Mouse (Mus musculus) lung, postnatal 0 days (tissue): ENCODE results near the gene Acaca. TPM values are rescaled to one million over a fixed set of nuclear protein-coding genes. Genes with fewer than 3 reads are reported as not detected.
A peak's percentile ranks its signal among the peaks of the same experiment; 100 is the strongest.

Experiments used
- ATAC-seq: fragments of 200-750 bp; cut with Nextera tagmentation; 2 replicates; pipeline ENCODE4 v1.8.0; 2017; ENCODE audit warnings: moderate library complexity
- DNase-seq: peaks from one replicate; pipeline ENCODE4 v3.0.0-alpha.2; 2016; ENCODE audit warnings: low spot score
- H3K27ac ChIP-seq: fragments of 300-500 bp; sonication (generic); 2 replicates; pipeline ENCODE4 v1.5.1; 2014; ENCODE audit warnings: antibody characterized with exemption, mild to moderate bottlenecking, low read length, mixed read lengths
- H3K27me3 ChIP-seq: fragments of 300-500 bp; sonication (generic); replicated peaks from 2 replicates; pipeline ENCODE4 v1.6.1; 2014; ENCODE audit warnings: low read length, mixed read lengths; ENCODE audit not compliant: insufficient read depth
- H3K36me3 ChIP-seq: fragments of 300-500 bp; sonication (generic); 2 replicates; pipeline ENCODE4 v1.6.1; 2014; ENCODE audit warnings: low read length, mixed read lengths; ENCODE audit not compliant: insufficient read depth
- H3K4me1 ChIP-seq: fragments of 300-500 bp; sonication (generic); 2 replicates; pipeline ENCODE4 v1.6.1; 2014; ENCODE audit warnings: antibody characterized with exemption, low read depth, low read length, mixed read lengths; ENCODE audit not compliant: insufficient read depth
- H3K4me2 ChIP-seq: fragments of 300-500 bp; sonication (generic); replicated peaks from 2 replicates; pipeline ENCODE4 v1.6.1; 2014; ENCODE audit warnings: low read depth, mild to moderate bottlenecking, low read length, moderate library complexity, mixed read lengths
- H3K4me3 ChIP-seq: fragments of 300-500 bp; sonication (generic); 2 replicates; pipeline ENCODE4 v1.5.1; 2014; ENCODE audit warnings: low read depth, low read length
- H3K9ac ChIP-seq: fragments of 300-500 bp; sonication (generic); replicated peaks from 2 replicates; pipeline ENCODE4 v1.6.1; 2014; ENCODE audit warnings: low read depth, mild to moderate bottlenecking
- H3K9me3 ChIP-seq: fragments of 300-500 bp; sonication (generic); 2 replicates; pipeline ENCODE4 v1.6.1; 2016; ENCODE audit warnings: low read length, mixed read lengths
- CTCF ChIP-seq: IDR thresholded peaks from 2 replicates; pipeline ENCODE4 v1.5.1; 2016; ENCODE audit warnings: antibody characterized with exemption, mild to moderate bottlenecking
- EP300 ChIP-seq: IDR thresholded peaks from 2 replicates; pipeline ENCODE4 v1.6.1; 2016; ENCODE audit warnings: antibody characterized with exemption, mild to moderate bottlenecking, control low read depth
- WGBS: fragments of 180-500 bp; shearing (Covaris S2); extraction: QIAGEN DNeasy Blood & Tissue Kit; methylation state at CpG from one replicate; pipeline ENCODE4 v1.1.7; 2014; 5-methylcytosine and 5-hydroxymethylcytosine counted together
- polyA plus RNA-seq: library from polyadenylated mRNA; unstranded; fragments of >200 nt; fragmentation: Nextera tagmentation; extraction: Ambion mirVana; gene quantifications from 2 replicates; pipeline ENCODE4 v1.2.1, GENCODE M21; 2015

Gene Acaca
- polyA plus RNA-seq, 1 experiment from 2014 or later, result 6.5 TPM

GRCm38 (mm10) chr11:84194751-84195150, 65.3 kb downstream of the Acaca start:
- no peak overlapping the region for H3K9ac ChIP-seq
- DNase-seq (no peak), ATAC-seq (no peak)
- 74% methylated on average over 3 of the region's 3 CpGs for WGBS
- no peaks in the 10 kb centered on the region for H3K36me3 ChIP-seq
- no peak overlapping the region for H3K4me3 ChIP-seq
- H3K27ac ChIP-seq, result no peak overlapping the region
- no peaks in the 10 kb centered on the region for H3K27me3 ChIP-seq
- no peaks in the 10 kb centered on the region for H3K9me3 ChIP-seq
- TF ChIP-seq CTCF (no peak), EP300 (no peak)
- no peaks in the 10 kb centered on the region for H3K4me1 ChIP-seq
- H3K4me2 ChIP-seq, result no peak overlapping the region

- 89% methylated on average over 3 of the region's 3 CpGs for whole genome bisulfite sequencing
- no peaks in the 10 kb centered on the region for H3K36me3 ChIP-seq
- no peak overlapping the region for H3K4me2 ChIP-seq
- no peak overlapping the region for H3K27ac ChIP-seq
- ATAC-seq (no peak; the same call in 1 of the 2 replicates), DNase-seq (peak; percentile 28)
- TF ChIP-seq EP300 (no peak), CTCF (no peak)
- no peaks in the 10 kb centered on the region for H3K27me3 ChIP-seq
- no peaks in the 10 kb centered on the region for H3K9me3 ChIP-seq
- H3K4me1 ChIP-seq, result no peaks in the 10 kb centered on the region
- no peak overlapping the region for H3K9ac ChIP-seq
- no peak overlapping the region for H3K4me3 ChIP-seq
Measured at GRCm38 (mm10) chr11:84197607-84198402, 68.3 kb downstream of the Acaca start.

GRCm38 (mm10) chr11:84205776-84206175, 76.3 kb downstream of the Acaca start:
- H3K36me3 ChIP-seq, result no peaks in the 10 kb centered on the region
- ATAC-seq (no peak), DNase-seq (no peak)
- no peak overlapping the region for H3K9ac ChIP-seq
- H3K4me3 ChIP-seq, result no peak overlapping the region
- H3K27ac ChIP-seq, result no peak overlapping the region
- no peaks in the 10 kb centered on the region for H3K27me3 ChIP-seq
- 62% methylated on average over 4 of the region's 4 CpGs for WGBS
- no peaks in the 10 kb centered on the region for H3K9me3 ChIP-seq
- TF ChIP-seq EP300, result no peak
- TF ChIP-seq CTCF, result no peak
- no peak overlapping the region for H3K4me2 ChIP-seq
- H3K4me1 ChIP-seq, result no peaks in the 10 kb centered on the region

- H3K4me2 ChIP-seq, result no peak overlapping the region
- H3K36me3 ChIP-seq, result no peaks in the 10 kb centered on the region
- 83% methylated on average over 6 of the region's 6 CpGs for WGBS
- no peak overlapping the region for H3K4me3 ChIP-seq
- H3K27me3 ChIP-seq, result no peaks in the 10 kb centered on the region
- no peaks in the 10 kb centered on the region for H3K9me3 ChIP-seq
- ATAC-seq (no peak), DNase-seq (no peak)
- H3K9ac ChIP-seq, result no peak overlapping the region
- H3K27ac ChIP-seq, result no peak overlapping the region
- no peak for TF ChIP-seq CTCF
- no peak for TF ChIP-seq EP300
- no peaks in the 10 kb centered on the region for H3K4me1 ChIP-seq
Measured at GRCm38 (mm10) chr11:84210876-84211275, 81.4 kb downstream of the Acaca start.

GRCm38 (mm10) chr11:84218951-84219350, 89.5 kb downstream of the Acaca start:
- Histone ChIP-seq H3K9ac (no peak overlapping the region), H3K4me3 (no peak overlapping the region), H3K4me1 (no peaks in the 10 kb centered on the region), H3K27me3 (no peaks in the 10 kb centered on the region), H3K36me3 (no peaks in the 10 kb centered on the region; the same call in 1 of the 2 replicates), H3K4me2 (no peak overlapping the region), H3K27ac (no peak overlapping the region), H3K9me3 (no peaks in the 10 kb centered on the region)
- DNase-seq, result no peak
- no peak for ATAC-seq
- no peak for TF ChIP-seq CTCF
- TF ChIP-seq EP300, result no peak
- WGBS, result 65% methylated on average over 4 of the region's 4 CpGs

GRCm38 (mm10) chr11:84243562-84243961, 114.1 kb downstream of the Acaca start:
- no peak overlapping the region for H3K27ac ChIP-seq
- ATAC-seq (no peak), DNase-seq (peak; percentile 56)
- H3K4me3 ChIP-seq, result no peak overlapping the region
- H3K36me3 ChIP-seq, result no peaks in the 10 kb centered on the region
- H3K9ac ChIP-seq, result no peak overlapping the region
- no peaks in the 10 kb centered on the region for H3K4me1 ChIP-seq
- TF ChIP-seq CTCF (peak; percentile 75), EP300 (no peak)
- H3K9me3 ChIP-seq, result no peaks in the 10 kb centered on the region
- H3K27me3 ChIP-seq, result no peaks in the 10 kb centered on the region
- H3K4me2 ChIP-seq, result no peak overlapping the region
